Mouse (Mus musculus): ENCODE measurements around the gene Commd7.

DNA sequence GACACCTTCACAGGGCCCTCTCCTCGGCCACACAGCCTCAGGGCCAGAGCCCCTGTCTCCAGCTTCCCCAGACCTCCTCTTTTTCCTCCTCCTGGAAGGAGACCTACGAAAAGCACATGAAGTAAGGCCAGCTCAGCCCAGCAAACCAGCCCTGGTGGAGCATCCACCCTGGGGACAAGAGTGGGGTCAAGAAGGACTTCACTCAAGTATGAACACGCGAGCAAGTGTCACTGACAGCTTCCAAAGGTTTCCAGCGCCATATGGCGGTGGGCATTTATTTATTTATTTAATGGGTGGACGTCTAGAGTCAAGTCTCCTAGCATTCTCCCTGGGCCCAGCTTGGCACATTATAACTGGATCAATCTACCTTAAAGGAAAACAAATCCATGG is 21.3 kb downstream of the Commd7 start:
- no peak for TF ChIP-seq POLR2A (IDR thresholded peaks at IDR 0.05; ENCODE audit: control insufficient read depth, extremely low read depth, insufficient read depth, low read length, poor library complexity)
- no peak for TF ChIP-seq CTCF (IDR thresholded peaks at IDR 0.05; ENCODE audit: borderline replicate concordance, control insufficient read depth, extremely low read depth, insufficient read depth, low read length, poor library complexity)
